Mouse (Mus musculus): ENCODE data around the gene Smco4.

Smco4 gene

DNA sequence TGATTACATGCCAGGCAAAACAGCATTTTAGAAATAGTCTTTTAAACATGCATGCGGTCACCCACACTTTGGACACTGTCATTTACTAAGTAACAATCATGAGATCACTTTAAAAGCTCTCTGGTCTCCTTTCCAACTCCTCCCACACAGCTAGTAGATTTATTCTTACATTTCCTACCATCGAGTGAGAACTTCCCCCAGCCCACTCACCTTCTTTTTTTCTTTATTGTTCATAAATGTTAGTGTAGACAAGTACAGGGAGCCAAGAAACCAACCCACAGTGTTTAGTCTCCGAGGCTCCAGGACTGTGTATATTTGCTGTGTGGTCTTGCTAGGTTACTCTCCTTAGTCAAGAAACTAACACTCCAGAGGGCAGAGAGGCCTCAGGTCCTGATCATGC is 16.1 kb downstream of the Smco4 start:
- no peak for DNase-seq

DNA sequence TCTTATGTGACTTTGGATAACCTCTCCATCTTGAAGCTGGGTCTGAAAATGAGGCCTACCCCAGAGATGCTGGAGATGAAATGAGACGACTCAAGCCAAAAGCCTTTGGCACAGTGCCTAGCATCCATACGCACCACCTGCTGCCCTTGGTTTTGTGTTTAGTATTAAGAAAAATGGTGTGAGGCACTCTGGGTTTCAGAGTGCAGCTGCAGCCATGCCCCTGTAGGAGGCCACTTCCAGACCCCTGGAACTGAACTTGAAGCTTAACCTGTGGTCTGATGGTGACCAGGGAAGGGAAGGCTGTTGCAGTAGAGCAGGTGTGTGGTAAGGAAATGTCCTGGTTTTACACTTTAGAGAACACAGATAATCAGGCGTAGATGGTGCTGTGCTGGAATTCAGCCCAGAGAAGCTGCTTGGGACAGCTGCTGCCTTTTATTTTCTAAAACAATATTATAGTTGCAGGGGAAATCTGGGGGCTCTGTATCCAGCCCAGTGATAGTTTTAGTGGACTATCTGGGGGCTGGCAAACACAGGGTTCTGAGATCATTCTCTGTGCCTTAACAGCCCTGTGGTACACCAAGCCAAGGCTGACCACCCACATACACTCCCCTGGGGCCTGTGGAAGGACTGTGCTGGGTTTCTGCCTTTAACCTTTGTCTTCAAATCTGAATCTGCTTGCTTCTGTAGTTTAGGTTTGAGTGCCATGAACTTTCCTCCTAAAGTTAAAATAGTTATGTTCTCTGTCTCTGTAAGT is 17.5 kb downstream of the Smco4 start:
- DNase-seq: no peak

DNA sequence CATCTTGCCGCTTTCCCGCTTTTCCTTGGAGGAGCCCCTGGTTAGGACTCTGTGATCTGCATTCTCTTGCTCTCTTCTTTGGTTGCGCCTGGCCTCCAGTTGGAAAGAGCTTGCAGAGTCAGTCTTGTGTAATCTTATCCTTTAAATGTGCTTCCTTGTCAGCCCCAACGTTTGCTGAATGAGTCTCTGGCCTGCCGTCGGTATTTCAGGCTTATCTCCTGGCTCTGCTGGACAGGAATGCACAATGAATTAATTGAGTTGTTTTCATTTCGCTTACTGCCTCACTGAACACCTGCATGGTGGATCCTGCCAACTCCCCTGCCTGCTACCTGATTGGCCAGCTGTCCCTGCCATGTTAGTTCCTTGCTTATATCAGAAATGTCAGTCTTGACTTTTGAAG is 19.7 kb downstream of the Smco4 start:
- no peak for DNase-seq

DNA sequence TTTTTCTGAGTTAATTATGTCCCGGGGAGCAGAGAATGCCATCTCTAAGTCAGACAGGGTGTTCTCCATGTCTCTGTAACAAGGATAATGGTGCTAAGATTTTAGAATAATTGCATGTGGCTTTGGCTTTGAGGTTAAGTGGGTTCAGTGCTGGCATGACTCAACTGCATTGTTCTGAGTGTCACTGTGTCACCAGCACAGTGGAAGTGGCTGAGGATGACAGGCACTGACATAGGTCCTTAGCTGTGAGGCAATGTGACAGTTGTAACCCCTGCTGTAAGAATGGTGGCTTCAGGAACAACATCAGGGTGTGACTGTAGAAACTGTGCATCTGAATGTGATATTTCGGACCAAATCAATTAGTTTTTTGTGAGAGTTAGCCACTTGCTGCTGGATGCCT is 22.8 kb downstream of the Smco4 start:
- no peak for DNase-seq

DNA sequence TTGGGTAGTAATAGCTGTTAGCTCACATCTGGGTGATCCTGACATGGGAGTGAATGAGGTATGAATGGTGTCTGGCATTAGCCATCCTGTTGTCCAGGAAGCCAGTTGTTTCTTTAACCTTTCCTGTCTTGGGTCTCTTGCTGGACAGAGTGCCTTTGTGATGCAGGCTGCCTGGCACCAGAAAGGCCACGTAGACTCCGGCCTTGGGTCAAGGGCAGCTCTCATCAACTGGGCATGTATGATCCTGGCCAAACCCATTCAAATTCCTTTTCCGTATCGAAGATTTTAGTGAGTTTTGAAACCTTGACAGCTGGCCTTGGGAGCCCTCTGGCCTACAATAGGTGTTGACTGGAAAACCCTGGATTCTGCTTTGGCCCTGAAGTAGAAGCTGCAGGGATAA is 24.7 kb downstream of the Smco4 start:
- no peak for DNase-seq

DNA sequence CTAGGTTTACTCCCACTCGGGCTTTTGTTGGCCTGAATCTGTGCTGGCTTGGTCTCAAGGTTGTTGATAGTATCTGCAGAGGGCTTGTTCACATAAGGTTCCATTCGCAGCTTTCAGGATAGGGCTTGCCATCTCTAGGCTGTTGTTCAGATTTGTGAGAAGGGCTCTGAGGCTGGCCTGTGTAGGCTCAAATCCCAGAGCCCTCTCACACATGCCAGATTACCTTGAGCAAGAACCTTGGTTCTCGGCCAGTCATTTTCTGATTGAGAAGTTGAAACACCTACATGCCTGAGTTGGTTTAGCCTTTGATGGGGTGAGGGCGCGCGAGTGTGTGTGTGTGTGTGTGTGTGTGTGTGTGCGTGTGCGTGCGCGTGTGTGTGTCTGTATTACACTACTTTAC is 29.1 kb downstream of the Smco4 start:
- DNase-seq: no peak

DNA sequence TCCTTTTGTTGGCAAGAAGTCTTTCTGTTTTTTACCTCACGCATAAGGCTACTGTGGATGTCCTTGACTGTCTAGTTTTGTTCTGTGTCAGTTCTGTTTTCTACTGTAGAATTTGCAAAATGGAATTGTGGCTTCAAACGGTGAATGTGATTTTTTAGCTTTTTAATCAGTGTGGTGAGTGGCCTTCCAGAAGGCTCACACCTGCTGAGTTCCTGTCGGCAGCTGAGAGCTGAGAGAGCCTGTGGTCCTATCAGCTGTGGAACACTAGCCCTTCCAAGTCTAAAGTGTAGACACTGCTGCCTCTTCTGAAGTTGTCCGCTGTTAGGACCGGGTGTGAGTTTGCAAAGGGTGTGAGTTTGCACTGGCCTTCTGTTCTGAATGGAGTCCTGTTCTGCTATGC is 29.7 kb downstream of the Smco4 start:
- DNase-seq: no peak

DNA sequence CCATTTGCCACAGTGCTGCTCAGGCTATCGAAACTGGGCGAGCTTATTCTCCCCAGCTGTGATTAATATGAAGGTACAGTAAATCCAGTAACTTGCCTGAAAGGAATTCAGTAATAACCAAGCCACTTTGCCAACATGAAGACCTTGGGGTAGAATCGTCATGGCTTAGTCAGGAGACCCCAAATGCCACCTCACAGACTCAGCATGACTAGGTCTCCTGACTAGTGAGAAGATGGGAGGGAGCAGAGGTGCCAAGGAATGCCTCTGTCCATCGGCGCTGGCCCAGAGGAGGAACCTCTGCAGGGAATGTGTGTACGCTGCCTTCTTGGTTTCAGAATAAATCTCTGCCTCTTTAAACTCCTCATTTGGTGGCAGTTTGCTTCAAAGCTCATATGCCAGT is 30.4 kb downstream of the Smco4 start:
- no peak for DNase-seq

DNA sequence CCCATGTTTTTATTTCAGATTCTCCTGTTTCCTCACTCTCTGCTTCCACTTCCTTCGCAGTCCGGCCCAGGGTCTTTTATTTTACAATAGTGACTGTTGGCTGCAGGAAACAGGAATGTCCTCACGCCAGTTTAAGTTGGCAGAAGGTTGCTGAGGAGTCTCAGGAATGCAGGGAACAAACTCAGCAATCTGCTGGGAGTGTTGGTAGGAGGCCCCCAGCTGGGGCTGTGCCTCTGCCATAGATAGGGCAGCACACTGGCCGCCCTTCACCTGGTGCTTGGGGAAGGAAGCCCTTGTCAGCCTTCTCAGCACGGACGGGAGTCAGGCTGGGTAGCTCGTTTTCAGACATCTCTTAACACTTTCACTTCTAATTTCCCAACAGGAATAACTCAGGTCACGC is 32.0 kb downstream of the Smco4 start:
- DNase-seq: no peak

DNA sequence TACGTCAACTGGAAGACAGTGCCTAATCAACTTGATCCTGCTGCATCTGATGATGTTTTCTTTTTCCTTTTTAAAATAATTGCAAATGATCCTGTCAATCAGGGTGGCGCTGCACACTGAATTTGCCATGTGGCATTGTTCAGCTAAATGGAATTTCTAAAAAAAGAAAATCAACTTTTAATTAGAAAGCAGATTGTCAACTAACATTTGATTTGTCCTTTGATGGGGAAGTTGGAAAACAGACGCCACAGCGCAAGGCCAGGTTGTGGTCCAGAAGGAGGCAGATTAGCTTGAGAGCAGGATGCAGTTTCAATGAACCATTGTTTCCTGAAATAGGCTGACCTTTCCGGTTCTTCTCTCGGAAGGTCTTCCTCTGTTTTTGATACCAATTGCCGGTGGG is 33.3 kb downstream of the Smco4 start:
- DNase-seq: no peak

DNA sequence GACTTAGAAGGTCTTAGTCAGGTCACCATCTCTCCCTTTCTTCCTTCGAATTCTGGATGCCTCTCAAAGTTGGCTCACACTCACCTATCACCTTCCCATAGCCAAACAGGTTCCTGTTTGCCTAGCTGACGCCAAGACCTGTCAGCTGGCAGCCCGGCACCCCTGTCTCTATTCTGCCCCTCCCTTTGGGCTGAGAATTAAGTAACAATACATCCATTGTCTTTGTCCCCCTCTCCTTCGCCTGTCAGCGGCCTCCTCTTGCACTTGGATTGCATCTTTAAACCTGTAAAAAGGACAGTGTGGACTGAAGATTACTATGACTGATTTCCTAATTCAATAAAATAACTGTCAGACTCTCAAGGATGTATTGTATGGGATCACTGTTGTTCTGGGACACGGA is 34.6 kb downstream of the Smco4 start:
- no peak for DNase-seq

DNA sequence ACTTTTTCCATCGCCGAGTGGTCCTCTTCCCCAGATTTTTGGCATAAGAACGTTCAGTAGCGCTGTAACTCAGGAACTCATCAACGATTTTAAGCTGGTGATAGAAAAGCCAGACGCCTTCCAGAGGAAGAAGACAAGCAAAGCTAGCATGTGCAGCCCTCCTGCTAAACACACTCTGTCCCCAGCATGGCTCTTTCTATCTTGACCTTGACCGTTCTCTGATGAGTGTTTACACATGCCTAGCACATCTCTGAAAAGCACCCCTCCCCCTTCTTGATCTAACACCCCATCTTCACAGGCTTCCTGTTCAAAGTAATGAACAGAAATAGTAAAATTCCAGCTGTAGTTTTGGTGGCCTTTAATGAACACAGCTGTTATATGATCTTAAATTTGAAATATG is 35.1 kb downstream of the Smco4 start:
- no peak for DNase-seq

DNA sequence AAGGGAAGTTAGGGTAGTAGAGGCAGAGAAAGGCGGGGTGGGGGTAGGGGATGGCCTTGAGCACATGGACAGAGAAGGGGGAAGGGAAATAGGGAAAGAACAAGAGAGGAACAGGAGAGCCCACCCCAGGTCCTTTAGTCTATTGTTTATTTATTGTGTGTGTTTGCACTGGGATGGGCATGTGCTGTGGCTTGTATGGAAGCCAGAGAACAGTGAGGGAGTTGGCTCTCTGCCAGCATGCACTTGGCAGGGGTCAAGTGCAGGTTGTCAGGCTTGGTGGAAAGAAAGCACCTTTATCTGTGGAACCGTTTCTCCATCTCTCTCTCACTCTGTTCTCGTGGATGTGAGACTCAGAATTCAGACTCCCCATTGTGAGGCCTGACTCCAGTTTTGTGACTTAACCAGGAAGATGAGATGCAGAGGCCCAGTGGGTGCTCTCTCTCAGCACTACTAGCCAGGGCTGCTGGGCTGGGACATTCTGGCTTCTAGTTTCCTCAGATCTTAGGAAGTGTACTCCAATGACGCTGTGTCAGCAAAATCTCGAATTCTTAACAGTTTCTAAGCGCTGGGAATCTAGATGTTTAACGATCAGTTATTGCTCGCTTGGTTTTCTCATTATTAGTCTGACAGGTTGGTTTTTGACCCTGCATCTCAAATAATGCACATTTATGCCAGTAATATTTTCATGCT is 36.2 kb downstream of the Smco4 start:
- DNase-seq: no peak

DNA sequence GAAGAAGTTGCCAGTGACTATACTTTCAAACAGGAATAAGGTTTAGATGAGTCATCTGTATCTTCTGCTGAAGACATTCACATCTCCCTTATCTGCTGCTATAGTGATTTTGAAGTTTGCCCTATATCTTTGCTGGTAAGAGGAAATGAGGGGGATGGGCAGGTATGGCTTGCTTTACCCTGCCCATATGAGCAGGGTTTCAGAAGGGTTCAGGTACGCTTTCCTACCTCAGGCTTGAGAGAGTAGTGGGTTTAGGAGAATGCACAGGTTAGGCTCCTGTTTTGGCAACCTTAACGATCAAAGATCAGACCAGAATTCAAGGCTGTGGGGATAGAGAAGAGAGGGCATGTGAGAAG is 36.7 kb downstream of the Smco4 start:
- DNase-seq: peak; percentile 31 to 41

DNA sequence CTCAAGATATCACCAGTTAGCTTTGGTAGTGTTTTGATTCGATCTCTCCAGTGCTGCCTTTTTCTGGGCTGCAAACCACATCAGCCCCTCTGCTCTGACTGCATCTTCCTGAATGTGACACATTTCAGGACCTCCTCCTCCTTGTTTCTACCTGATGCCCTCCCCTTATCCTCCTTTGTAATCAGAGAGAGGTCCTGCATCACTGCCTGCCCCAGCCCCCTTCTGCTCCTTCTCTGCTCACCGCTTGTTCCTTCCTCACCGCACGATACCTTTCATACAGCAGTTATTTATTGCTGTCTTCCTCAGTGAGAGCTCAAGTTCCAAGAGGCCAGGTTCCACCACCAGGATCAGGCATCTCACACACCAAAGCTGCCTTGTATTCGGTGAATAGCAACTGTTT is 38.0 kb downstream of the Smco4 start:
- DNase-seq: no peak

DNA sequence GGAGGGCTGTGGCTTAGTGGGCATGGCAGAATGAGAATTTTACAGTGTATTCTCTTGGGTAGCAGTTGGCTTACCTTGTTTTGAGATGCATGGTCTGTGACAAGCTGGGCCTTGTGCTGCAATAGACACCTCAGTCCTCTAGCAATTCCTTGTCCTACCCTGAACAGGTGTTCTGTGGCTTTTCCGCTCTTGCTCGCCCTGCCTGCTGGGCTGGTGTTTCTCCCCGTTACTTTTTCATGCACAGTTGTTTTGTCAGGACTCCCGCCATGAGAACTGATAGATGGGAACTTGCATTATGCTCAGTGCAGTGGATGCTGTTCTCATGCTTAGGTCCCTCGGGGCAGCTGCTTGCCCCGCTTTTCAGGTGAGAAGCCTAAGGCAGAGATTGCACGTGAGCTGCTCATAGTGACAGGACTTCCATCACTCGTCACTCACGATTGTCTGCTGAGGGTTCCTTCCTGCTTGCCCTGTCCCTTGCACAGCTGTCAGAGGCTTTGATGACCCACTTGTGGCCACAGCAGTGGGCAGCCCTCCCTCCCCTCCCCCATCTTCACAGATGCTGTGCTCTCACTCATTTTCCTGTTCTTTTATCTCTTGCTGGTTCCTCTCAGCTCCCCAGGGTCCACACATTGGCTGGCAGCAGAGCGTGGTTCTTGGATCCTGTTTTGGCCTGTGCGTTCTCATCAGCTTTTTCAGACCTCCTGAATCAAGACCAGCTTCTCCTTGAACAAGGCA is 40.3 kb downstream of the Smco4 start:
- DNase-seq: peak; percentile 23 to 53

DNA sequence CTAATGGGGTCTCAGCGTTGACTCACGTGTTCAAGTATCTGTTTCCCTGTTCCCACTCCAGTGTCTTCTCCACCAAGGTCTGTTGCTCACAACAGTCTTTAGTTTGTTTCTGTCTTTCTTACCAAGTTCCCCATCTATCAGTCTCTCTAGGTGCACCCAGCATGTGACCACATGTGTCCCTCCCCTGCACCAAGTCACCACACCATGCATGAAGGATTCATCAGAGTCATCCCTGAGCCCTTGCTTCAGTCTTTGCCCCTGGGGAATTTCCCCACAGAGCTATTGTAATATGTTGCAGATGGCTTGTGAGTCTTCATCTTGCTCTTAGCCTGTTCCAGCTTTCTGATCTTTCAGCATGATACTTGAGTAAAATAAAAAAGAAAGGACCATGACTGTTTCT is 40.9 kb downstream of the Smco4 start:
- DNase-seq: no peak

DNA sequence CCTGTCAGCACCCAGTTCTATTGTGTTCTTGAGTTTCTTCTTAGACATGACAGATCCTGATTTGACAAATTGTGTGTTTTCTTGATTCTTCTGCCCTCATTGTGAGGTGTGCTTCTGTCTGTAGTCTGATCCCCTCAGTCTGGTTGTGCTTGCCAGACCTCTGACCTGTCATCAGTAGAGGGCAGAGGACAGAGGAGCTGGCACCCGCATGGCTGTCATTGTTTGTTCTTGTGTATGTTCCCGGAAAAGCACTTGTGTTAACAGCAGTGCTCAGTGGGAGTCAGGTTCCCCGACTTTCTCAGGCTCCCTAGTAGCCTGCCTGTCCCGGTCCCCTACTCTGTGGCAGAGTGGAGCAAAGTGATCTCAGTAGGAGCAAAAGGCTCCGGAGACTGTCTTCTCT is 42.2 kb downstream of the Smco4 start:
- DNase-seq: no peak

DNA sequence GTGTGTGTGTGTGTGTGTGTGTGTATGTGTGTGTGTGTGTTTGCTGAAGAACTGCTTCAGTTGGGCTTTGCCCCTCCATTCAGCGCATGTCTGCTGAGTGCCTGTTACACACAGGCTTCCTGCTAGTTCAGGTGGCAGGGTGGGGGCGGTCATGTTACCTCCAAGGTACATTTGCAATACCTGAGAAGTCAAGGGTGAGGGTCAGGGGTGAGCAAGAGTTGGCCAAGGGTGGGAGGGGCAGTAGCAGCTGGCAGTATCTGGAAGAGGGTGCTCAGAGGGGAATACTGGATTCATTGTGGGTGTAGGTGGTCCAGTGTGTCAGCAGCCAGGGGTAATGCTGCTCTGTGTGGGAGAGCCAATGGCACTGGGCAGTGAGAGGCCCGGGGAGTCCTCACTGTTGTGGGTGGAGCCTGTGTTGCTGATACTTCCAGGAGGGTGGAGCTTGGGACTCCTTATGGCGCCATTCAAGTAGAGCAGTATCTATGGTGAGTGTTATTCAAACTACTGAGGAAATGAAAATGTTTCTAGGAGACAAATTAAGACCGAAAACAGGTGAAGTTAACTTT is 43.7 kb downstream of the Smco4 start:
- DNase-seq: no peak

DNA sequence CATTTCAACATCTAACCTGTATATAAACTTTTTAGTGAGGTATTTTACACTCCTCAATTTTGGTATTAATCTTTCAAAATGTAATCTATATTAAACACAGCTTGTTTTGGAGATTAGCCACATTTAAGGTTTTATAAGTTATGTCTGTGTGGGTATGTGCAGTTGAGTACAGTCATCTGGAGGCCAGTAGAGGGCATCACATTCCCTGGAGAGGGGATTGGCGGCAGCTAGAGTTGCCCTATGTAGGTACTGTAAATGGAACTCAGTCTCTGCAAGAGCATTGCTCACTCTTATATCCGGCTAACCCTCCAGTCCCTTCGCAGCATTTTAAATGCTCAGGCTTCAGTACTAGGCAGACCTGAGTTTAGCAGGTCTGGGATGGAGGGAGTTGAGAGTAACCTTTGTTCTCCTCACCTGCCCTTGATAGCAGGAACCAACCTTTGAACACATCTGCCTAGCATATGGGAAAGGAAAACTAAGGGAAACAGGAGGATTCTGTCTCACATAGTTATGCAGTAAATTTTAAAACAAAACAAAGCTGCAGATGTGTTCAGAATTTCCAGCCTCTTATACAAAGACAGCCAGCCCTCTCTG is 44.3 kb downstream of the Smco4 start:
- no peak for DNase-seq

DNA sequence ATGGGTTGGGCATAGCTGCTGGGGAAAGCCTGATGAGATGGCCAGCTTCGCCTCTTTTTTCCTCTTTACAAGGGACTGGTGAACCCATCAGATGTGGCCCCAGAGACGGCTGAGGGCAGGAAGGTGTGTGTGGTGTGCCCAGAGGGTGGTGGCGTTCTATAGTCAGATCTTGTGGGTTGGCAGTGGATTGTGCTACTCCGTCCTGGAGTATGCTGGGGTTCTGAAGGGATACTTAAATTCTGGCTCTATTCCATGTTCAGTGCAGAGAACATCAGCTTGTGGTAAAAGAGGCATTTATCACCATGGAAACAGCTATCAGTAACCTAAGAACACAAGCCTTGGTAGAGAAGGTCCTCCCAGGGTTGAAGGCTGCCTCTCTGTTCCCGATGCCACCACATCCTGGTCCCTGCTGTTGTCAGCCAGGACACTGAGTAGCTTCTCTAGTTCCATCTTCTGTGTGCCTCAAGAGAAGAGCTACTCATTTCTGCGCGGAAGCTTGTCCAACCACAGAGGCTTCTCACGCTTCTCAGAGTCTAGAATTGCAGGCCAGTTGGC is 45.8 kb downstream of the Smco4 start:
- DNase-seq: no peak

DNA sequence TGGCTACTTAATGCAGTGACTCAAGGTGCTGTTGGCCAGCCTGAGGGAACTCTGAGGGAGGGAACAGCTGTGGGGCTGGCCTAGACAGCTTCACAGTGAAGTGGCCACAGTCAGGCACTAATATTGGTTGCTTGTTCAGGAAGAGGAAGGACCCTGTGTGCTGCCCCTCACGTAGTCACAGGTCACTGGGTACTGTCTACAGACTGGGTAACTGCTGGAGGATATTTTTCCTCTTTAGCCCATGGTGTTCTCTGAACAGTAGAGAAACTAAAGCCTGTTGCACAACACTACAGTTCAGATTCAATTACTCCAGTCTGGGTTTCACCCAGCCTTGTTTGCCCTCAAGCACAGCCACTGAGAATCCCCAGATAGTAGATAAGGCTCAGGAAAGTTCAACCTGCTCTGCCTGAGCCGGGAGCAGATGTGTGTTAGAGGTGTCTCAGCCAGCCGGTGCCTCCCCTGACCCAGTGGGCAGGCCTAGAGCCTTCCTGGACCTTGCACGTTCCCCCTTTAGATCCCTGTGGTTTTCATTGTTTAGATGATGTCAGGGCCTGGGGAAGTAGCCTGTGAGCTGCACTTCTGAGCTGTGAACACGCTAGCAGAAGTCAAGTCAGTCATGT is 48.6 kb downstream of the Smco4 start:
- DNase-seq: no peak
